Mouse (Mus musculus) layer of hippocampus, postnatal 10 days (tissue): ENCODE measurements around the gene Zfp981. TPM values are rescaled to one million over a fixed set of nuclear protein-coding genes. Genes with fewer than 3 reads are reported as not detected.
"Not testable (repeated sequence)": the region's sequence is repeated elsewhere in the genome, so short reads cannot be mapped to it uniquely, and the experiment has no call there.

Experiments
- DNase-seq, 2 experiments: peaks; one replicate each; pipeline ENCODE4 v3.0.0; 2021; ENCODE audit warnings: low spot score in 2 of 2
- long read RNA-seq: library from polyadenylated mRNA; stranded (forward); transcript quantifications from one replicate; pipeline ENCODE4 v2.0.0, GENCODE M21; 2023
- total RNA-seq, 2 experiments: library from RNA; stranded (reverse); gene quantifications; 2 replicates each; pipeline ENCODE4 v1.2.3; 2021

Zfp981 gene
- total RNA-seq: under 1 TPM; 0.48 to 0.51 TPM
- long read RNA-seq, partial matches to known transcripts: 0 of 7 reads
- long read RNA-seq, other reads (novel, unspliced or antisense): 7 of 7 reads

- DNase-seq: not testable (repeated sequence)
These were observed at the start of gene Zfp981 for GRCm38 (mm10) chr4:146501727-146502126. Gene Zfp981 (plus strand): TSS chr4:146502027.

- not testable (repeated sequence) for DNase-seq
These were observed 49.3 kb upstream of the Zfp981 start for GRCm38 (mm10) chr4:146452576-146452975.

- not testable (repeated sequence) for DNase-seq
These were observed 47.7 kb upstream of the Zfp981 start for GRCm38 (mm10) chr4:146454170-146454569.

DNA sequence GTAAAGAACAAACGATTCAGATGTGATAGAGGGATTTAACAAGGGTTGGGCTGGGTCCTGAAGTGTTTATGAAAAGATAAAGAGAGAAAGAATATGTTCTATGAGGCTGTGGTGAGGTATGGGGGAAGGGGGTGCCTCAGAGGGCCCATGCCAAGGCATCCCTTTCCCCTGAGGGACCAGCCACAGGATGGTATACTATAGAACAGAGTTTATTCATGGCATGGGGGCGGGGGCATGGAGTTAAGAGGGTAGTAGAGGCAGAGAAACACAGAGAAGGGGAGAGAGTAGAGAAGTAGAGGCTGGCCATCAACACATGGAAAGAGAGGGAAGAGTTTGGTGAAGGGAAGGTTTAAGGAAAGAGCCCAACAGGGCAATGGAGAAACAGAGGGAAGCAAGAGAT lies 46.9 kb upstream of the Zfp981 start:
- DNase-seq: no peak

DNA sequence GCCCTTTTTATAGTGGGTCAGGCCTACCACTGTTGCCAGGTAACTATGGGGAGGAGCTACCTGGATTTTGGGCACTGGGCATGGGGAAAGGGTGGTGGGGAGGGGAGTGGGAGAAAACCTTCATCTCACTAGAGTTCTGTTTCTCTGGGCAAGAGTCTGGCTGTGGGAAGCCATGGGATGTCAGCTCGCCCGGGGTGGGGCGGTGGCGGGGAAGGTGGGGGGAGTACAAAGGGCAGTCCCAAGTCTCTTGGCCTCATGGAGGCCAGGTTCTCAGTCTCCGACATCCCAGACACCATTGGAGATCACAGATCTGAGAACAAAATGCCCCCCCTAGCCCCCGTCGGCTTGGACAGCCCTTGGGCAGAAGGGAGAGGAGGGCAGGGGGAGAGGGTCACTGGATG lies 46.5 kb upstream of the Zfp981 start:
- no peak for DNase-seq

- no peak for DNase-seq
These were observed 45.6 kb upstream of the Zfp981 start for GRCm38 (mm10) chr4:146456061-146456726.

DNA sequence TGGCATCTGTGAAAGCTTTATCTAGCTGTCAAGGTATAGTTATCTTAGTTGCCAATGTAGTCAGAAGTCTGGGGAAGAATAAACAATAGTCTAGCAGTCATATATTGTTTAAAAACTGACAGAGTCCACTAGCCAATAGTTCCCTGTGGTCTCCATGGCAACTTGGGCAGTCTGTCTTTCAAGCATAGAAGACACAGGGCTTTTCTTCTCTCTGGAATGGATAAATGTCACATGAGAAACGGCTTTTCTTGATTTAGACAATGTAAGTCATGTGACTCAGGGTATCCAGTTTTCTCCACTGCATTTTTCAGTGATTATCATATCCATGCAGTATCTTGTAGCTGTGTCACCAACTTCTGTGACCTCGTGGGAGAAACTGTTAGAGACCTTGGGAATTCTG lies 44.7 kb upstream of the Zfp981 start:
- no peak for DNase-seq

DNA sequence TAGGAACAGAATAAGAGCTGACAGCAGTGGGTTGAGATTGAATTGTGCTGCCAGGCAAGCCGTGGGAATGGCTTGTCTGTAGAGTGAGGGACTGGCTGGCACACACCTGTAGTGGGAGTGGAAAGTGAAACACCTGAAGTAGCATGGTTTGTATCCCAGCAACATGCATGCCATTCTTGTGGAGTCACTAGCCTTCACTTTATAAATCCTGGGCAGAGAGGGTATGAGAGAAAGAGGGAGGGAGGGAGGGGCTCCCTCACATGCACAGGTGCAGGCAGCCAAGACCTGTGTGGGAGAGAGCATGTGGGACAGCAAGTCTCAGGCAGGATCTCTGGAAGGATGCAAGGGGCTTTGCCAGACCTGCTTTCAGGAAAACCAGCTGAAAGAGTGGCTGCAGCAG lies 44.1 kb upstream of the Zfp981 start:
- no peak for DNase-seq

DNA sequence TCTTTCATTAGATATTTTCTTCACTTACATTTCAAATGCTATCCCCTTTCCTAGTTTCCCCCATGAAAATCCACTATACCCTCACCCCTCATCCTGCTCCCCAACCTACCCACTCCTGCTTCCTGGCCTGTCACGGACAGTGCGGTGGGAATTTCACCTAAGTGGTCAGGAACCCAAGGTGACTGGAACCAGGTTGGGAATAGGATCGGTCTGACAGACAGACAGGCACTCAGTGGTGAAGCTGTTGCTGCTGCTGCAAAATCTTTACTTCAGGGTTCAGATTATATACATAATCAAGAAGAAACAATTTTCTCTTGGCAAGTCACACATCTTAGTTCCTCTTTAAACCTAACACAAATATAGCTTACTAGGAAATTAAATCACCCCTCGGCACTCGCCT lies 42.0 kb upstream of the Zfp981 start:
- DNase-seq: not testable (repeated sequence)

GRCm38 (mm10) chr4:146460685-146461084 lies 41.1 kb upstream of the Zfp981 start:
- not testable (repeated sequence) for DNase-seq

DNA sequence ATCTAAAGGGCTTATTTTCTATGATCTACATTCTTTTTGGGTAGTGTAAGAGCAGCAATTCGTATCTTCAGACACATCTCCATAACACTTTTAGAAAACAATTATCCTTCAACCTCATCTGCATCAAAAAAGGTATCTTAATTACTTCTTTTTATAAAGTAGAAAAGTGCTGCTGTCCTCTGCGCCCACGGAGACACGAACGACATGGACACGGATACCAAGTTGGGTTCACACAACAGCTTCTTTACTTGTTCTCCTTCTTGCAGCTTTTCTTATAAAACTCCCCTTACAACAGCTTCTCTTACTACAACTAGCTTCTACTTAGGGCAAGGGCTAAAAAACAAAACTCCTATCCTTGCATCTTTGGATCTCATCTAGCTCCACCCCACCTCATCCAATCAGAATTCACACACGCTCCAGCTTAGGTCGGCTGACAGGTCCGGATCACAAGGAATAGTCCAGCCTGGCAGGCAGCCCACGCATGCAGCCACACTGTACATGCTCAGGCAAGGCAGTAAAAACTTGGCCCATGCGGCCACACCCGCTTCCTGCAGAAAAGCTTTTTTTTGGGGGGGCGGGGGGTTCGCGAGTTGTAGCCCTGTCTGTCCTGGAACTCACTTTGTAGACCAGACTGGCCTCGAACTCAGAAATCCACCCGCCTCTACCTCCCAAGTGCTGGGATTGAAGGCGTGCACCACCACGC lies 38.0 kb upstream of the Zfp981 start:
- not testable (repeated sequence) for DNase-seq

DNA sequence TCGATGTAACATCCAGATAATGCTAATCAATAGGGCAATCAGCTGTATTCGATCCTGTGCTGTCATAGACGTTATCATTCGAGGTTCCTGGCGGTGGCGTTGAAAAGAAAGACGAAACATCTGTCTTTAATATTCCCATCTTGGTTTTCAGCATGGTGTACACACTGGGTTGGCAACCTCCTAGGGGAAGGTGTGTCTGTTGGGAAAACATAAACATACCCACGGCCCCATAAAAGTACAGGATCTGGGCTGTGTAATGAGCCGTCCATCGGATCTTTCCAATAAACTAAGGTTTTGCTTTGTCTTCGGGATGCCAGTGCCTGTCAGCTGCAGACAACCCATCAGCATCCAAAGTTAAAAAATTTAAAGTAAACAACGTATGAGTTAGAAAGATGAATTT lies 31.8 kb upstream of the Zfp981 start:
- DNase-seq: not testable (repeated sequence)

- DNase-seq: not testable (repeated sequence)
These were observed 27.6 kb upstream of the Zfp981 start for GRCm38 (mm10) chr4:146474181-146474580.

DNA sequence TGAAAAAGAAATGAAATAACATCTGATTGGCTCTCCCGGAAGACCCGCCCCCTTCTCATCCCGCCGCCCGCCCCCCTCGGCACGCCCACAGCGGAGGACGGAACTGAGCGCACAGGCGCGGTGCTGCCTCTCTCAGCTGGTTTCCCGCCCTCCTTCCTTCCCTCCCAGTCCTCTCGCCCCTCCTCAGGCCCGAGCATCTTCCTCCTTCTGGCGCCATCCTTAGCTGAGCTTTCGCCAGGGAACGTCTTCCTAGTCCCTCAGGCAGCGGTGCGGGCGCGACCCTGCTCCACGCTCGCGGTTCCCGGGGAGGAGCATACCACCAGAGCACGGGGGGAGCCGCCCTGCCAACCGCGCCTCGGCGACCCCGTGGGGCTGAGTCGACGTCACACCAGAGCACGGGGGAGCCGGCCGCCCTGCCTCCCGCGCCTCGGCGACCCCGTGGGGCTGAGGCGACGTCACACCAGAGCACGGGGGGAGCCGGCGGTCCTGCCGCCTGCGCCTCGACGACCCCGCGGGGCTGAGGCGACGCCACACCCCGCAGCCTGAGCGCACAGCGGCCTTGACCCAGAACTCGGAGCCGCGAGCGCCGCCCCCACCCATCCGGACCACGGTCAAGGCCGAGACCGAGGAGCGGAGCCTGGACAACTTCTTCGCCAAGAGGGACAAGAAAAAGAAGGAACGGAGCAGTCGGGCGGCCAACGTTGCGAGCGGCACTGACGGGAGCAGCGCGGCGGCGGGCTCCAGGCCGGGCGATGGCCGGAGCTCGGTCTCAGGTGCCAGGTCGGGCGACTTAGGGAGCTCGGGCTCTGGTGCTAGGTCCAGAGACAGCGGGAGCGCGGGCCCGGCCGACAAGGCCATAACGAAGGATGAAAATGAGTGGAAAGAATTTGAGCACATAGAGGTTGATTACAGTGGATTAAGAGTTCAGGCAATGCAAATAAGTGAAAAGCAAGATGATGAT lies 26.8 kb upstream of the Zfp981 start:
- not testable (repeated sequence) for DNase-seq

DNA sequence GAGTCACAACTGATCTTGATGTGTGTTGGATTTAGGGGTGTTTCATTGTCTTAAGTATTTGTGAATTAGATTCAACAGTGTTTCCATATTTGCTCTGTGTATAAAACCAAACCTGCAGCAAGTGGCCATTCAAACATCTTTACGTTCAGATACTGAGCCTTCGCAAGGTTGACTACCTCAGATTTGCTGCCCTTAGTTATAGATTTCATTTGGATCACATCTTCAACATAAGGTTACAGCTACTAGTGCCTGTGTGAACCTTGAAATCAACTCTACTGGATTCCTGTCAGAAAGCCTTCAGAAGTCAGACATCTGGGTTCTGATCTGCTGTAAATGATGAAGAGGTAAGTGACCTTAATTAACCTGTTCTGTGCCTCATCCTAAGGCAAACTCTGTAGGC lies 25.6 kb upstream of the Zfp981 start:
- DNase-seq: not testable (repeated sequence)

- DNase-seq: not testable (repeated sequence)
These were observed 24.9 kb upstream of the Zfp981 start for GRCm38 (mm10) chr4:146476959-146477358.

DNA sequence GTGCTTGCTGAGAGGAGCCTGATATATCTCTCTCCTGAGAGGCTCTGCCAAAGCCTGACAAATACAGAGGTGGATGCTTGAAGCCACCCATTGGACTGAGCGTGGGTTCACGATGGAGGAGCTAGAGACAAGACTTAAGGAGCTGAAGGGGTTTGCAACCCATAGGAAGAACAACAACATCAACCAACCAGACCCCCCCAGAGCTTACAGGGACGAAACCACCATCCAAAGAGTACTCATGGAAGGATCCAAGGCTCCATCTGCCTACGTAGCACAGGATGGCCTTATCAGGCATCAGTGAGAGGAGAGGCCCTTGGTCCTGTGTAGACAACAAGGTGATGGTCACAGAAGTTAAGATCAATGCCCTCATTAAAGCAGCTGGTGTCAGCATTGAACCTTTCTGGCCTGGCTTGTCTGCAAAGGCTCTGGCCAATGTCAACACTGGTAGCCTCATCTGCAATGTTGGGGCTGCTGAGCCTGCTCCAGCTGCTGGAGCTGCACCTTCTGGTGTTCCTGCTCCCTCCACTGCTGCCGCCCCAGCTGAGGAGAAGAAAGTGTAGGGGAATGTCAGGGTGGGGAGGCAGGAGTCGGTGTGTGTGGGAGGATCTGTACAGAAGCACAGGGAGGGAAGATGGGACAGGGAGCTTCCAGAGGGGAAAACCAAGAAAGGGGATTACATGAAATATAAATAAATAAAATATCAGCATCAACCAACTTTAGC lies 21.3 kb upstream of the Zfp981 start:
- DNase-seq: not testable (repeated sequence)

- DNase-seq: not testable (repeated sequence)
These were observed 19.3 kb upstream of the Zfp981 start for GRCm38 (mm10) chr4:146482546-146482945.

DNA sequence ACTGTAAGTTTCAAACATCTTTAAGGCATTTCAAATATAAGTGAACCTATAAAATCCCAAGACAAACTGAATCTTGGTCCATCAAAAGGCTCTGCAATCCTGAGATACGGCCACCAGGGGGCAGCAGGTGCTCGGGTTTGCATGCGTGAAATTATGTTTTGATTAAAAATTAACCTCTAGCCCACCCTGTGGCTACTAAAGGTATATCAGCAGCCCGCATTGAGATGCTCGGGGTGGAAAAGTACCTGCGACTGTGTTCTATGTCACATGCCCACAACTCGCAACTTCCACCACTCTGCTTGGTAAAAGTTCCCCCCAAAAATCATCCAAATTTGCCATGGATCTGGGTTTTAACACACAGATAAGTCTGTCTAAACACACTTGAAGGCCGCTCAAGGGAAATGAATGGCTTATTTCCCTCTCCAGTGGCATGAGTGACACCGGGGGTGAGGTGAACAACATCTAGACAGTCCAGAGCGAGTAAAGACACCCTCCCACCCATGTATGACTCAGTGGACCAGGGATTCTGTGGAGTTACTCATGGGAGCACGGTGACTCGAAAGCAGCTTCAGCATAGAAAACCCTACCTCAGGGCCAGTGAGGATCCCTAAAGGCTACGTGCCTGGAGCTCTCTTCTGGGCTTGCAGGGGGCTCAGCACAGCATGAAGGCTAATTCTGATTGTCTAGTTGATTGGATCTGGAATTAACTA lies 18.1 kb upstream of the Zfp981 start:
- not testable (repeated sequence) for DNase-seq

- DNase-seq: not testable (repeated sequence)
These were observed 17.2 kb upstream of the Zfp981 start for GRCm38 (mm10) chr4:146484676-146485075.
